Mouse (Mus musculus) monocyte, adult 5-6 weeks (primary cell): ENCODE results near the gene Gm5724. TPM values are rescaled to one million over a fixed set of nuclear protein-coding genes. Genes with fewer than 3 reads are reported as not detected.

Experiments used
- ATAC-seq: fragments of 153-309, 156-312 bp; replicated peaks from 2 replicates; pipeline ENCODE4 v1.8.0; 2017; ENCODE audit warnings: mild to moderate bottlenecking; ENCODE audit not compliant: low TSS enrichment, insufficient number of reproducible peaks, severe bottlenecking, poor library complexity, low FRiP score
- total RNA-seq: library from RNA; stranded (forward); fragments of 200-1000, 200-491, 200-594 nt; gene quantifications from 3 replicates; pipeline ENCODE4 v1.2.3, GENCODE M21; 2017

The Gm5724 gene
- total RNA-seq = not detected in 3 replicates

DNA sequence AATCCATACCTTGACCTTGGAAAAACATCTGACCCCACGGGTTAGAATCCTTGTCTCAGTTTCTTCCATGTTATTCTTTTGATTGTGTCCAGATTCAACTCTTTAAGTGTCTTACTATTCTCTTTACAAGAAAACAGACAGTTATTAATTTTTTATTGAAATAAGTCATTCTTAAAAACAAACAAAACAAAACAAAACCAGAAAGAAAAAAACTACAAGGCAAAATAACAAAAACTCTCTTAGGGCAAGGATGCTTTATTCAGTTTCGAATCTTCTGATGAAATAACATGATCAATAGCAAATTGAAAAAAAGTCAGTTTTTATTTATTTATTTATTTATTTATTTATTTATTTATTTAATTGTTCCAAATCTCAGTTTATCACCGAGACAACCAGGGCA is at the start of gene Gm5724:
Gene Gm5724, minus strand, starts transcription at position 101 of the 400 bp plus-strand sequence.
- no peak for ATAC-seq

DNA sequence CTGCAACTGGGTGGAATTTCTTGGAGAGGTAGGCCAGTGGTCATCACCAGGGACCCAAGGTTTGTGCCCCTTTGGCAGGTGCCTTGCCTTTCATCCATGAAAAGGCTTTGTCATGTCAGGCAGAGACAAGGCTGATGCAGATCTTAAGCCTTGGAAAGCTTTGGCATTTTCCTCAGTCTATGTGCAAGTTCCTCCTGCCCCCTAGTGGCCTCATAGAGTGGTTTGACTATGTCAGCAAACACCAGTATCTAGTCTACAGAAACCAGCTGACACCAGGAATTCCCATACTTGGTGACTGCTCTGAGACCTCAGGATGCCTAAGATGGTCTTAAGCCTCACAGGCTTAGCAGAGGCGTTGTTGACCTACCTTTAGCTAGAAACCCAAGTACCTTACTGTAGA is 24.2 kb upstream of the Gm5724 start:
- no peak for ATAC-seq

DNA sequence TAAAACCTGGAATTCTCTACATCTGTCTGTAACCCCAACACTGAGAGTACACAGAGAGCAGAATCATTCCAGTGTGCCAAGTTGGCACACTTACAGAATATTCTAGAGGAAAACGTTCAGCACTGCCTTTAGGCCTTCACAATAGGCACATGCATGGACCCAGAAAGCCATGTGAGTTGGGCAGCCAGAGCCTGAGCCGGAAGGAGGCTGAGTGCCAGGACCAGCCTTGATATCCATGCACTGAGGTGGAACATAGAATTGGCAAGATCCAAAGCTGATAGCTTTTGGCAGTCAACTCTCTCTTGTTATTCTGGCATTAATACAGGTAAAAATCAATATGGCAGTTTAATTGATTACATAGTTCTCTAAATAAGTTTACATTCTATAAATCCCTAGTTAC is 866 bp upstream of the Gm5724 start:
- ATAC-seq = no peak

DNA sequence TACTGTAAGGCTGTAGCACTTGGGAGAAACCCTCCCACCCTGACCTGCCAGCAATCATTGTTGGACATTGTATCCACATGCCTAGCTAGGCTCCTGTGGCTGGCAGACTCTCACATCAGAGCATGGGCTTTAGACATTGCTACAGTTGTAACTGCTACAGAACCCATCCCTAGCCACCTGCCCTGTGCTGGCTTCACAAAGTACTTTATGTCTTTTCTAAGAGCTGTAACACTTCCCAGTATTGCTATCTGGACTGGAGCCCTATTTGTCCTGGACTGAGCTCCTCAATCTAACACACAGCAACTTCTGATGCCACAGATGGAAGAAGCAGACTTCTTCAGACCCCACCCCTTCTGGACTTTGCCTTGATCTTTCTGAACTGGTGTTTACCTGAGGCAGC is 82.4 kb downstream of the Gm5724 start:
- no peak for ATAC-seq

- no peak for ATAC-seq
Measured at GRCm38 (mm10) chr6:141687008-141687407, 86.6 kb downstream of the Gm5724 start.

Other genes starting within 250 kb of the Gm5724 start
- not detected in 3 replicates for gene Slco1c1, start 249.4 kb downstream of the Gm5724 start, total RNA-seq
- not detected in 3 replicates for gene Slco1b2, start 144.3 kb downstream of the Gm5724 start, total RNA-seq
- not detected in 3 replicates for gene Slco1a4, start 82.4 kb upstream of the Gm5724 start, total RNA-seq
- not detected in 3 replicates for gene Slco1a1, start 173.2 kb upstream of the Gm5724 start, total RNA-seq
- gene Gm6614, start 237.6 kb upstream of the Gm5724 start, total RNA-seq = not detected in 3 replicates